Mouse (Mus musculus) heart, embryonic 10.5 days (tissue): Measurements from ENCODE around the gene Kifap3. TPM values are rescaled to one million over a fixed set of nuclear protein-coding genes. Genes with fewer than 3 reads are reported as not detected.

Source experiments
- DNase-seq: peaks from one replicate; pipeline ENCODE4 v3.0.0-alpha.2; 2017; ENCODE audit warnings: low spot score
- H3K27ac ChIP-seq: fragments of 300-500 bp; sonication (generic); 2 replicates; pipeline ENCODE4 v1.5.1; 2016; ENCODE audit warnings: mild to moderate bottlenecking
- H3K27me3 ChIP-seq: fragments of 300-500 bp; sonication (generic); 2 replicates; pipeline ENCODE4 v1.6.1; 2016; ENCODE audit warnings: mild to moderate bottlenecking; ENCODE audit not compliant: poor library complexity, insufficient read depth, severe bottlenecking
- H3K36me3 ChIP-seq: fragments of 300-500 bp; sonication (generic); 2 replicates; pipeline ENCODE4 v1.6.1; 2016; ENCODE audit warnings: mild to moderate bottlenecking, moderate library complexity
- H3K4me1 ChIP-seq: fragments of 300-500 bp; sonication (generic); 2 replicates; pipeline ENCODE4 v1.6.1; 2016; ENCODE audit warnings: mild to moderate bottlenecking
- H3K4me3 ChIP-seq: fragments of 300-500 bp; sonication (generic); 2 replicates; pipeline ENCODE4 v1.5.1; 2016; ENCODE audit warnings: mild to moderate bottlenecking, moderate library complexity
- H3K9me3 ChIP-seq: fragments of 300-500 bp; sonication (generic); 2 replicates; pipeline ENCODE4 v1.6.1; 2016; ENCODE audit warnings: mild to moderate bottlenecking, moderate library complexity
- WGBS: fragments of 180-500 bp; shearing (Covaris S2); methylation state at CpG from one replicate; pipeline ENCODE4 v1.1.7; 2016; 5-methylcytosine and 5-hydroxymethylcytosine counted together
- polyA plus RNA-seq: library from polyadenylated mRNA; unstranded; fragments of >200 nt; fragmentation: Nextera tagmentation; extraction: Ambion mirVana; gene quantifications from 2 replicates; pipeline ENCODE4 v1.2.1, GENCODE M21; 2016

Gene Kifap3
- polyA plus RNA-seq, 1 experiment from 2014 or later, result 20.3 TPM

- H3K4me1 ChIP-seq, result peaks cover 2% of the 10 kb centered on the region; the same call in 1 of the 2 replicates
- WGBS, result 86% methylated on average over 3 of the region's 3 CpGs
Observed at GRCm38 (mm10) chr1:163903411-163903810, 124.0 kb downstream of the Kifap3 start.

GRCm38 (mm10) chr1:163907007-163907811 lies 127.8 kb downstream of the Kifap3 start:
- H3K27ac ChIP-seq, result no peak overlapping the region

More at GRCm38 (mm10) chr1:163903411-163903810, 124.0 kb downstream of the Kifap3 start:
- no peak for DNase-seq
- Histone ChIP-seq H3K9me3 (no peaks in the 10 kb centered on the region), H3K27me3 (no peaks in the 10 kb centered on the region), H3K27ac (no peak overlapping the region), H3K36me3 (no peaks in the 10 kb centered on the region), H3K4me3 (no peak overlapping the region)

GRCm38 (mm10) chr1:163908389-163908788 lies 129.0 kb downstream of the Kifap3 start:
- H3K27ac ChIP-seq, result no peak overlapping the region
- no peaks in the 10 kb centered on the region for H3K36me3 ChIP-seq
- peaks cover 4% of the 10 kb centered on the region; the same call in 1 of the 2 replicates for H3K4me1 ChIP-seq
- no peaks in the 10 kb centered on the region for H3K27me3 ChIP-seq
- DNase-seq, result no peak
- 25% methylated on average over 11 of the region's 11 CpGs for WGBS
- no peaks in the 10 kb centered on the region for H3K9me3 ChIP-seq
- H3K4me3 ChIP-seq, result peak overlapping the region; percentile 9; the same call in 1 of the 2 replicates

More at GRCm38 (mm10) chr1:163907007-163907811, 127.8 kb downstream of the Kifap3 start:
- H3K4me1 ChIP-seq, result peaks cover 4% of the 10 kb centered on the region; the same call in 1 of the 2 replicates
- no peak overlapping the region for H3K4me3 ChIP-seq
- H3K9me3 ChIP-seq, result no peaks in the 10 kb centered on the region
- 58% methylated on average over 4 of the region's 4 CpGs for WGBS
- no peaks in the 10 kb centered on the region for H3K27me3 ChIP-seq
- no peaks in the 10 kb centered on the region for H3K36me3 ChIP-seq
- DNase-seq, result no peak

GRCm38 (mm10) chr1:163910343-163910742 lies 131.0 kb downstream of the Kifap3 start:
- no peaks in the 10 kb centered on the region for H3K9me3 ChIP-seq
- H3K4me3 ChIP-seq, result no peak overlapping the region
- peaks cover 4% of the 10 kb centered on the region; the same call in 1 of the 2 replicates for H3K4me1 ChIP-seq
- DNase-seq, result no peak
- H3K27ac ChIP-seq, result no peak overlapping the region
- WGBS, result 2% methylated on average over 2 of the region's 2 CpGs
- no peaks in the 10 kb centered on the region for H3K27me3 ChIP-seq
- no peaks in the 10 kb centered on the region for H3K36me3 ChIP-seq

GRCm38 (mm10) chr1:163910785-163911184 lies 131.4 kb downstream of the Kifap3 start:
- no peaks in the 10 kb centered on the region for H3K36me3 ChIP-seq
- H3K4me1 ChIP-seq, result peaks cover 4% of the 10 kb centered on the region; the same call in 1 of the 2 replicates
- no peak for DNase-seq
- WGBS, result 85% methylated on average over 9 of the region's 9 CpGs
- H3K27ac ChIP-seq, result no peak overlapping the region
- no peaks in the 10 kb centered on the region for H3K9me3 ChIP-seq
- H3K4me3 ChIP-seq, result no peak overlapping the region
- no peaks in the 10 kb centered on the region for H3K27me3 ChIP-seq

GRCm38 (mm10) chr1:163911981-163912380 lies 132.6 kb downstream of the Kifap3 start:
- WGBS, result 90% methylated on average over 11 of the region's 11 CpGs
- Histone ChIP-seq H3K27ac (no peak overlapping the region), H3K9me3 (no peaks in the 10 kb centered on the region), H3K36me3 (peaks cover 3% of the 10 kb centered on the region; the same call in 1 of the 2 replicates), H3K27me3 (no peaks in the 10 kb centered on the region), H3K4me3 (no peak overlapping the region), H3K4me1 (peaks cover 4% of the 10 kb centered on the region; the same call in 1 of the 2 replicates)
- no peak for DNase-seq

GRCm38 (mm10) chr1:163917349-163918160 lies 138.2 kb downstream of the Kifap3 start:
- DNase-seq, result no peak
- whole genome bisulfite sequencing, result 90% methylated on average over 5 of the region's 5 CpGs
- H3K4me1 ChIP-seq, result no peaks in the 10 kb centered on the region
- H3K4me3 ChIP-seq, result no peak overlapping the region
- no peaks in the 10 kb centered on the region for H3K9me3 ChIP-seq
- H3K36me3 ChIP-seq, result peaks cover 6% of the 10 kb centered on the region
- no peaks in the 10 kb centered on the region for H3K27me3 ChIP-seq
- no peak overlapping the region for H3K27ac ChIP-seq

- H3K4me3 ChIP-seq, result no peak overlapping the region
- H3K36me3 ChIP-seq, result no peaks in the 10 kb centered on the region
- WGBS, result 79% methylated on average over 8 of the region's 8 CpGs
- DNase-seq, result peak; percentile 27
- no peaks in the 10 kb centered on the region for H3K27me3 ChIP-seq
- 0 out of 2 replicates have a peak, but pooled peaks cover 4% of the 10 kb centered on the region for H3K4me1 ChIP-seq
- H3K9me3 ChIP-seq, result no peaks in the 10 kb centered on the region
- H3K27ac ChIP-seq, result no peak overlapping the region
Observed at GRCm38 (mm10) chr1:163924093-163924492, 144.7 kb downstream of the Kifap3 start.

GRCm38 (mm10) chr1:163928846-163929245 lies 149.5 kb downstream of the Kifap3 start, which contains the start of gene Scyl3:
TSS of gene Scyl3 (plus strand) at chr1:163929100.
- no peak for DNase-seq
- Histone ChIP-seq H3K9me3 (no peaks in the 10 kb centered on the region), H3K27ac (peak within 1 kb of the TSS; percentile 92), H3K4me3 (peak within 1 kb of the TSS; percentile 91), H3K4me1 (peaks cover 22% of the 10 kb centered on the region), H3K36me3 (0 out of 2 replicates have a peak, but pooled peaks cover 7% of the 10 kb centered on the region), H3K27me3 (no peaks in the 10 kb centered on the region)
- 72% methylated on average over 7 of the region's 7 CpGs for WGBS

- WGBS, result under 1% methylated on average over 77 of the region's 77 CpGs
- H3K36me3 ChIP-seq, result peaks cover 17% of the 10 kb centered on the region
- H3K27me3 ChIP-seq, result no peaks in the 10 kb centered on the region
- H3K27ac ChIP-seq, result peak overlapping the region; percentile 92
- H3K4me3 ChIP-seq, result peak overlapping the region; percentile 91
- H3K4me1 ChIP-seq, result peaks cover 22% of the 10 kb centered on the region
- DNase-seq, result peak; percentile 93
- no peaks in the 10 kb centered on the region for H3K9me3 ChIP-seq
Observed at GRCm38 (mm10) chr1:163929636-163930457, 150.5 kb downstream of the Kifap3 start.

GRCm38 (mm10) chr1:163930458-163930794 lies 151.0 kb downstream of the Kifap3 start:
- Histone ChIP-seq H3K36me3 (peaks cover 23% of the 10 kb centered on the region), H3K9me3 (no peaks in the 10 kb centered on the region), H3K27ac (peak overlapping the region; percentile 92), H3K27me3 (no peaks in the 10 kb centered on the region), H3K4me3 (peak overlapping the region; percentile 91), H3K4me1 (peaks cover 22% of the 10 kb centered on the region)
- WGBS, result 2% methylated on average over 12 of the region's 12 CpGs
- DNase-seq, result no peak

GRCm38 (mm10) chr1:163931801-163932200 lies 152.4 kb downstream of the Kifap3 start:
- H3K27me3 ChIP-seq, result no peaks in the 10 kb centered on the region
- H3K36me3 ChIP-seq, result peaks cover 37% of the 10 kb centered on the region
- H3K27ac ChIP-seq, result no peak overlapping the region
- WGBS, result 76% methylated on average over 8 of the region's 8 CpGs
- DNase-seq, result no peak
- no peak overlapping the region for H3K4me3 ChIP-seq
- H3K4me1 ChIP-seq, result peaks cover 22% of the 10 kb centered on the region
- no peaks in the 10 kb centered on the region for H3K9me3 ChIP-seq
